Mouse (Mus musculus): ENCODE results near the gene Krtap19-3. TPM values are rescaled to one million over a fixed set of nuclear protein-coding genes. Genes with fewer than 3 reads are reported as not detected.

The Krtap19-3 gene
- polyA plus RNA-seq (2021; fragmentation: Nextera tagmentation) = not detected in 2 replicates
- long read RNA-seq, experiment 1 = 0 reads
- long read RNA-seq, experiment 2 = 0 reads

DNA sequence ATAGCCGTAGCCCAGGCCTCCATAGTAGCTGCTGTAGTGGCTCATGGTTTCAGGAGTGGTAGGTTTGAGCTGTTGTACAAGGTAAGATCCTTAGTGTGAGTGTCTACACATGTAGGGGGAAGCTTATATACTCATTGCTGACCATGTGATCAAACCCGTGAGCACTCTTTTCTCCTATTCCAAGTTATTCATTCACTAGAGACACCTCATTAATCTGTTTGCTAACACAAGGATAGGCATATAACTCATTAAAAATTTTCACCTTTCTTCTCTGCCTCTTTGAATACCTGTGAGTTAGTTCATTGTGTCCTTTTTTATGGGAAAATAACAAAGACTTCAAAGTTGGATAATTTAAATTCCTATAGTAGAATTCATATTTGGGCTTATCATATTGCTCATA, at the start of gene Krtap19-3:
TSS of gene Krtap19-3 (minus strand) at position 101 of the 400 bp plus-strand sequence.

DNA sequence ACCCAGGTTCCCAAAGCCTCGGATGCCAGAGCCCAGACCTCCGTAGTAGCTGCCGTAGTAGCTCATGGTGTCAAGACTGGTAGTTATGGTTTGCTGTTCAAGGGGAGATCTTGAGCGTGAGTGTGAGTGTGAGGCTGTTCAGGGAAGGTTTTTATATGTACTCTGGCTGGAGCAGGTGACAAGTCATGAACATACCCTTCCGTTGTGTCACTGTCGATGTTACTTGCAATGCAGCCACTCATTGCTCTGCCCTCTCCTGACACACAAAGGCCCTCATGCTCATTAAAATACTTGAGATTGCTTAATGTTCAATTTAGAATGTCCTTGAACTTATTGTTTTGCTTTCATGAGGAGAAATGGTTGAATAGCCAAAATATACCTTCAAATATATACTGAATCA, 18.5 kb upstream of the Krtap19-3 start, which contains the start of gene Krtap19-5:
TSS of gene Krtap19-5 (minus strand) at position 101 of the 400 bp plus-strand sequence.

DNA sequence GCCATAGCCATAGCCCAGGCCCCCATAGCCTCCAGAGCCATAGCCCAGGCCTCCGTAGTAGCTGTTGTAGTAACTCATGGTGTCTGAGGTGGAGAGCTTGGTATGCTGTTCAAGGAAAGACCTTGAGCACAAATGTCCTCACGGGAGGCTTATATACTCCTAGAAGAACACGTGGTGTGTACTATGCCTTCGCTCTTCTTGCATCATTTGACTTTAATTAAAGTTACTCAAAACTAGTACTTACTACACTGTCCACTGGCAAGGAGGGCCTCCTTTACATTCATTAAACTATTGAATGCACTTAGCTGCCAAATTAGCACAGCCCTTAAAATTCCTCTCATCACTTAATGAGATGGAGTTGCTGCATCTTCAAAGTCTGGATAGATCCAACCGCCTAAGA, 7.2 kb upstream of the Krtap19-3 start, which contains the start of gene Krtap19-4:
TSS of gene Krtap19-4 (minus strand) at position 101 of the 400 bp plus-strand sequence.

DNA sequence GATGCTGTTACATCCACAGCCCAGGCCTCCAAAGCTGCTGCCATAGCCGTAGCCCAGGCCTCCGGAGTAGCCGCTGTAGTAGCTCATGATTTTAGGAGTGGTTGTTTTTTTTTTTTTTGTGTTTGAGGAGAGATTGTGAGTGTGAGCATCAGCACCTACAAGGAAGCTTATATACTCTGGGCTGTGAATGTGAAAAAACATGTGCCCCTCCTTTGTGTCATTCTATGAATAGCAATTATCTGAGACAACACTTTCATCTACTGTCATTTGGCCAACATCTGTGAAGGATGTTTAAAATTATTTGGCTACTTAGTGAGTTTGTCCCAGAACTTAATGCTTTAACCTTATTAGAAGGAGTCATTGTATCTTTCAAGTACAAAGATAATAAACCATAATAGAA, 3.7 kb downstream of the Krtap19-3 start, which contains the start of gene Krtap19-2:
TSS of gene Krtap19-2 (minus strand) at position 101 of the 400 bp plus-strand sequence.

DNA sequence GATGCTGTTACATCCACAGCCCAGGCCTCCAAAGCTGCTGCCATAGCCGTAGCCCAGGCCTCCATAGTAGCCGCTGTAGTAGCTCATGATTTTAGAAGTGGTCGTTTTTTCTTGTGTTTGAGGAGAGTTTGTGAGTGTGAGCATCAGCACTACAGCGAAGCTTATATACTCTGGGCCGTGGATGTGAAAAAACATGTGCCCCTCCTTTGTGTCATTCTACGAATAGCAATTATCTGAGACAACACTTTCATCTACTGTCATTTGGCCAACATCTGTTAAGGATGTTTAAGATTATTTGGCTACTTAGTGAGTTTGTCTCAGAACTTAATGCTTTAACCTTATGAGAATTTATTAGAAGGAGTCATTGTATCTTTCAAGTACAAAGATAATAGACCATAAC, 8.5 kb downstream of the Krtap19-3 start, which contains the start of gene Krtap19-1:
TSS of gene Krtap19-1 (minus strand) at position 101 of the 400 bp plus-strand sequence.

Other genes starting within 250 kb of the Krtap19-3 start
- not detected in 2 replicates for gene Krtap26-1, start 230.2 kb downstream of the Krtap19-3 start, polyA plus RNA-seq (2021; fragmentation: Nextera tagmentation)
- gene Krtap27-1, start 206.4 kb downstream of the Krtap19-3 start, polyA plus RNA-seq (2021; fragmentation: Nextera tagmentation) = not detected in 2 replicates
- gene 2310061N02Rik, start 170.1 kb downstream of the Krtap19-3 start, polyA plus RNA-seq (2021; fragmentation: Nextera tagmentation) = not detected in 2 replicates
- gene Krtap13-1, start 149.2 kb downstream of the Krtap19-3 start, polyA plus RNA-seq (2021; fragmentation: Nextera tagmentation) = not detected in 2 replicates
- not detected in 2 replicates for gene Krtap13, start 126.4 kb downstream of the Krtap19-3 start, polyA plus RNA-seq (2021; fragmentation: Nextera tagmentation)
- gene 2310034C09Rik, start 119.2 kb downstream of the Krtap19-3 start, polyA plus RNA-seq (2021; fragmentation: Nextera tagmentation) = not detected in 2 replicates
- gene 2310057N15Rik, start 103.8 kb downstream of the Krtap19-3 start, polyA plus RNA-seq (2021; fragmentation: Nextera tagmentation) = not detected in 2 replicates
- not detected in 2 replicates for gene Gm5965, start 100.1 kb downstream of the Krtap19-3 start, polyA plus RNA-seq (2021; fragmentation: Nextera tagmentation)
- not detected in 2 replicates for gene Gm20741, start 65.8 kb downstream of the Krtap19-3 start, polyA plus RNA-seq (2021; fragmentation: Nextera tagmentation)
- not detected in 2 replicates for gene Krtap15, start 57.8 kb downstream of the Krtap19-3 start, polyA plus RNA-seq (2021; fragmentation: Nextera tagmentation)
- not detected in 2 replicates for gene Krtap14, start 51.9 kb downstream of the Krtap19-3 start, polyA plus RNA-seq (2021; fragmentation: Nextera tagmentation)
- not detected in 2 replicates for gene Krtap19-1, start 8.6 kb downstream of the Krtap19-3 start, polyA plus RNA-seq (2021; fragmentation: Nextera tagmentation)
- not detected in 2 replicates for gene Krtap19-2, start 3.8 kb downstream of the Krtap19-3 start, polyA plus RNA-seq (2021; fragmentation: Nextera tagmentation)
- not detected in 2 replicates for gene Krtap19-4, start 7.1 kb upstream of the Krtap19-3 start, polyA plus RNA-seq (2021; fragmentation: Nextera tagmentation)
- not detected in 2 replicates for gene Krtap19-5, start 18.4 kb upstream of the Krtap19-3 start, polyA plus RNA-seq (2021; fragmentation: Nextera tagmentation)
- gene Krtap19-9b, start 54.2 kb upstream of the Krtap19-3 start, polyA plus RNA-seq (2021; fragmentation: Nextera tagmentation) = not detected in 2 replicates
- gene Krtap16-3, start 84.8 kb upstream of the Krtap19-3 start, polyA plus RNA-seq (2021; fragmentation: Nextera tagmentation) = not detected in 2 replicates
- not detected in 2 replicates for gene Krtap22-2, start 132.7 kb upstream of the Krtap19-3 start, polyA plus RNA-seq (2021; fragmentation: Nextera tagmentation)
- not detected in 2 replicates for gene Gm10229, start 137.2 kb upstream of the Krtap19-3 start, polyA plus RNA-seq (2021; fragmentation: Nextera tagmentation)
- gene Krtap6-1, start 153.7 kb upstream of the Krtap19-3 start, polyA plus RNA-seq (2021; fragmentation: Nextera tagmentation) = not detected in 2 replicates
- not detected in 2 replicates for gene Gm10228, start 163.4 kb upstream of the Krtap19-3 start, polyA plus RNA-seq (2021; fragmentation: Nextera tagmentation)
- not detected in 2 replicates for gene Krtap6-5, start 169.8 kb upstream of the Krtap19-3 start, polyA plus RNA-seq (2021; fragmentation: Nextera tagmentation)
- gene 1110025L11Rik, start 186.0 kb upstream of the Krtap19-3 start, polyA plus RNA-seq (2021; fragmentation: Nextera tagmentation) = not detected in 2 replicates
- not detected in 2 replicates for gene Krtap6-3, start 206.0 kb upstream of the Krtap19-3 start, polyA plus RNA-seq (2021; fragmentation: Nextera tagmentation)

Measured in layer of hippocampus, adult 6 months (tissue).